Mouse (Mus musculus): ENCODE measurements at regions not wholly inside any gene's neighbourhood (a gene's known extent, or its start where the extent isn't known, plus 50 kb on each side); places are given as distances from the start of the nearest gene placed in this dataset.

- TF ChIP-seq EP300 (IDR thresholded peaks at IDR 0.05) = no peak
- no peak for TF ChIP-seq CTCF (IDR thresholded peaks at IDR 0.05)
Observed at GRCm38 (mm10) chr7:106580424-106580823, 100.0 kb downstream of the Olfr693 start.
